Mouse (Mus musculus) liver, embryonic 14.5 days (tissue): ENCODE measurements at regions not wholly inside any gene's neighbourhood (a gene's known extent, or its start where the extent isn't known, plus 50 kb on each side); places are given as distances from the start of the nearest gene placed in this dataset.

Source experiments
- ATAC-seq: fragments of 200-750 bp; cut with Nextera tagmentation; 2 replicates; pipeline ENCODE4 v1.8.0; 2017; ENCODE audit warnings: moderate number of reproducible peaks, mild to moderate bottlenecking, moderate library complexity; ENCODE audit not compliant: insufficient read depth
- DNase-seq, 3 experiments: peaks; one replicate each; pipeline ENCODE4 v3.0.0-alpha.2; 2012 to 2013; ENCODE audit warnings: low read depth in 3 of 3, low spot score in 3 of 3
- H3K27ac ChIP-seq: fragments of 300-500 bp; sonication (generic); 2 replicates; pipeline ENCODE4 v1.5.1; 2014; ENCODE audit warnings: moderate library complexity, mild to moderate bottlenecking, control low read depth, inconsistent platforms
- H3K27me3 ChIP-seq: fragments of 300-500 bp; sonication (generic); 2 replicates; pipeline ENCODE4 v1.6.1; 2014; ENCODE audit warnings: mild to moderate bottlenecking, low read length, moderate library complexity; ENCODE audit not compliant: control insufficient read depth, insufficient read depth
- H3K36me3 ChIP-seq: fragments of 300-500 bp; sonication (generic); replicated peaks from 2 replicates; pipeline ENCODE4 v1.6.1; 2014; ENCODE audit warnings: low read depth; ENCODE audit not compliant: control insufficient read depth, insufficient read depth
- H3K4me1 ChIP-seq, 2 experiments: fragments of 200-500 bp in 1 of 2; fragments of 300-500 bp in 1 of 2; sonication (generic) in 1 of 2; replicated peaks; 2 replicates each; pipeline ENCODE4 v1.6.1; 2012 to 2014; ENCODE audit warnings: antibody characterized with exemption in 1 of 2, inconsistent platforms in 1 of 2, low read length in 1 of 2; ENCODE audit not compliant: control insufficient read depth in 2 of 2, insufficient read depth in 2 of 2
- H3K4me2 ChIP-seq: fragments of 300-500 bp; sonication (generic); 2 replicates; pipeline ENCODE4 v1.6.1; 2014; ENCODE audit warnings: low read depth, mild to moderate bottlenecking, control low read depth, moderate library complexity
- H3K4me3 ChIP-seq, 2 experiments: fragments of 200-500 bp in 1 of 2; fragments of 300-500 bp in 1 of 2; sonication (generic) in 1 of 2; 2 replicates each; pipeline ENCODE4 v1.5.1; 2012 to 2014; ENCODE audit warnings: low read depth in 2 of 2, low read length in 2 of 2, mild to moderate bottlenecking in 2 of 2, control low read depth in 1 of 2, inconsistent platforms in 1 of 2, moderate library complexity in 1 of 2; ENCODE audit not compliant: insufficient read depth in 1 of 2
- H3K9ac ChIP-seq: fragments of 300-500 bp; sonication (generic); replicated peaks from 2 replicates; pipeline ENCODE4 v1.6.1; 2014; ENCODE audit warnings: mild to moderate bottlenecking, control low read depth, moderate library complexity
- H3K9me3 ChIP-seq: fragments of 300-500 bp; sonication (generic); 2 replicates; pipeline ENCODE4 v1.6.1; 2016; ENCODE audit warnings: low read length, mixed read lengths; ENCODE audit not compliant: control insufficient read depth
- CTCF ChIP-seq: IDR thresholded peaks from 2 replicates; pipeline ENCODE4 v1.5.1; 2016; ENCODE audit warnings: antibody characterized with exemption, low read depth, control low read depth
- EP300 ChIP-seq: IDR thresholded peaks from 2 replicates; pipeline ENCODE4 v1.6.1; 2016; ENCODE audit warnings: antibody characterized with exemption, low read depth
- WGBS: fragments of 180-500 bp; shearing (Covaris S2); extraction: QIAGEN DNeasy Blood & Tissue Kit; methylation state at CpG from one replicate; pipeline ENCODE4 v1.1.7; 2014; ENCODE audit not compliant: insufficient replicate concordance; 5-methylcytosine and 5-hydroxymethylcytosine counted together

DNA sequence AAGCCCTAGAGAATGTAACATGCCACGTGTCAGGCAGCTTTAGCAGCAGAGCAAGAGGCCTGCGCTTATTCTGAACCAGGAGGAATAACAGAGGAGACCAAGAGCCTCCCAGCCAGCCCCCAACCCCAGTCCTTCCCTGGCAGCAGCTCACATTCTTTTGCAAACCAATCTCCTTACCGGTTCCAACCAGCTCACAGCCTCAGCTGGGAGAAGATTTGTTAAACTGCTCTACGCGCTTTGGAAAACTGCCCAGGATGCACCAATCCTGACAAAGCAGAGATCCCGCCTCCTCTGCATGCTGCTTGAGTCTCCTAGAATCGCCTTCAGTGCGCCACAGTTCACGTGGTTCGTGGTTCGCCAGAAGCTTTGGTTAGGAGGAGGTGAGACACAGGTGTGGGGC, 51.8 kb downstream of the Gm9376 start:
- H3K4me3 ChIP-seq = no peak overlapping the region
- no peak overlapping the region for H3K4me2 ChIP-seq
- H3K9ac ChIP-seq = no peak overlapping the region
- no peaks in the 10 kb centered on the region for H3K36me3 ChIP-seq
- H3K9me3 ChIP-seq = no peaks in the 10 kb centered on the region
- DNase-seq = no peak
- H3K27me3 ChIP-seq = peaks cover 15% of the 10 kb centered on the region
- TF ChIP-seq CTCF (no peak), EP300 (no peak)
- 43% methylated on average over 11 of the region's 11 CpGs for WGBS
- H3K4me1 ChIP-seq = no peaks in the 10 kb centered on the region
- no peak overlapping the region for H3K27ac ChIP-seq
- no peak for ATAC-seq

DNA sequence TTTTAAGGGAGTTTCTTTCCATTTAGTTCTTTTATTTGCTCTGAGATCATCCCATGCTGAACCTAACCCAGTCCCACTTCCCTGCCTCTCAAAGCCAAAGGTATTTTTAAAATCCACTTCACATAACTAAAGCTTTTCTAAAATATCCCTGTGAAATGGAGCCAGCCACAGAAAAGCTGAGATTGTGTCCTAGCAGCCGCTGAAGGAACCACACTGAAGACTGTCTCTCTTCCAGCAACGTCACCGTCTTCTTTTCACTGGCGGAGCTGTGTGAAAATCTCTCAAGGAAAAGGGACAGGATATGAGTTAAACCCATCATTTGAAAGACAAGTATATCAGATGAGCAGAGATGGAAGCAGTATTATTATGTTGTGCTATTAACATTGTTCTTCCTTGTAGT, 53.3 kb downstream of the Gm9376 start:
- Histone ChIP-seq H3K27me3 (peaks cover 15% of the 10 kb centered on the region), H3K4me1 (no peaks in the 10 kb centered on the region), H3K36me3 (no peaks in the 10 kb centered on the region), H3K4me2 (no peak overlapping the region), H3K4me3 (no peak overlapping the region), H3K9ac (no peak overlapping the region), H3K9me3 (no peaks in the 10 kb centered on the region), H3K27ac (no peak overlapping the region)
- no peak for TF ChIP-seq EP300
- WGBS = 62% methylated on average over 4 of the region's 4 CpGs
- ATAC-seq (no peak), DNase-seq (no peak)

DNA sequence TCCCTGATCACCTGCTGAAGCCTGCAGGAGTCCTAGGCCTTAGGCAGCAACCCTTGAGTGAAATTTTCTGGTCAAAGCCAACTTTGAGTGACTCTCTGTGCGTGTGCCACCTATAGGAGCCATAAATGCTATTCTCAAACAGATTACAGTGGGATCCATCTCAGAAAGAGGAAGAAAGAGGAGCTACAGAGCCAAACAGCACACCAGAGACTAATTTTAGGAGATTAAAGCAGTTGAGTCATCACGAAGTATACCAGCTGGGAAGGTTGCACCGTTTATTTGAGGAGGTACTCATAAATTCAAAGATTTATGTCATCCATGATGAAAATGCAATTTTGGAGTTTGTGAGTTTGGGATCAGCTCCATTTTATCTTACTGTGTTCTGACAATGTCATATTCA, 54.3 kb downstream of the Gm9376 start:
- H3K4me2 ChIP-seq = no peak overlapping the region
- H3K9me3 ChIP-seq = no peaks in the 10 kb centered on the region
- ATAC-seq (no peak), DNase-seq (no peak)
- 46% methylated on average over 3 of the region's 3 CpGs for WGBS
- H3K9ac ChIP-seq = no peak overlapping the region
- no peaks in the 10 kb centered on the region for H3K36me3 ChIP-seq
- no peak overlapping the region for H3K27ac ChIP-seq
- H3K4me3 ChIP-seq = no peak overlapping the region
- H3K27me3 ChIP-seq = peaks cover 15% of the 10 kb centered on the region
- no peaks in the 10 kb centered on the region for H3K4me1 ChIP-seq
- TF ChIP-seq CTCF (no peak), EP300 (no peak)

DNA sequence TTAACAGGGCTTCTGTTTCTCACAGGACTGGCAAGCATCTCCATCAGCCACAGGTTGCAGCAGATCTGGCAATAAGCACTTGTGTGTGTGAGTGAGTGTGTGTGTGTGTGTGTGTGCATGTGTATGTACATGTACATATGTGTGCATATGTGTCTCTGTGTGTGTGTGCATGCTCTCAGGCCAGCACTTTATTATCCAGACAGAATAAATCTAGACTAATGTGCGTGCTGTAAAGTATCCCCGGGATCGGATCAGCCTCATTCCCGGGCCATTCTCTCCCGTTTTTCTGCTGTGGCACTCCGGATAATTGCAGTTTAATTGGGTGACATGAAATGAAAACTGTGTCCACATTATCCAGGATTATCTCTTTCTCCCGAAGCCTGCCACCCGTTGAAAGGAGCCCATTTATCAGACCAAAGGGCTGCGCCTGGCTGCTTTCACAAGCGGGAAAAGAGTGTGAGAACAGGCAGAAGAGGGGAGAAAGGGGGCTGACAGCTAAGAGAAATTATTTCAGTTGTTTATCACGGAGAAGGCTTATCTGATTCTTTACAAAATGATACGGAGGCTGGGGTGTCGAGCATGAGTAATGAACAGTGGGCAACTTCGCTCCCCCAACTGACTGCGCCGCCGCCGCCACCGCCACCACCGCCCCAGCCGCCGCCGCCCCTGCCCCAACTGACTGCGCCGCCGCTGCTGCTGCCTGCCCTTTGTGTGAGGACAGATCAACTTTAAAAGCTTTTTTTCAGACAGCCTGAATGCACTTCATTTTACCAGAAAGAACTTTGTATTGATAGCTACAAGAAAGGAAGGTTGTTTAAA, 55.5 kb downstream of the Gm9376 start:
- 28% methylated on average over 26 of the region's 26 CpGs for WGBS
- no peak overlapping the region for H3K9ac ChIP-seq
- H3K4me2 ChIP-seq = no peak overlapping the region
- DNase-seq (no peak), ATAC-seq (no peak)
- no peaks in the 10 kb centered on the region for H3K4me1 ChIP-seq
- no peaks in the 10 kb centered on the region for H3K9me3 ChIP-seq
- no peak overlapping the region for H3K4me3 ChIP-seq
- H3K36me3 ChIP-seq = no peaks in the 10 kb centered on the region
- H3K27ac ChIP-seq = no peak overlapping the region
- peaks cover 15% of the 10 kb centered on the region for H3K27me3 ChIP-seq
- TF ChIP-seq EP300 (no peak), CTCF (no peak)

DNA sequence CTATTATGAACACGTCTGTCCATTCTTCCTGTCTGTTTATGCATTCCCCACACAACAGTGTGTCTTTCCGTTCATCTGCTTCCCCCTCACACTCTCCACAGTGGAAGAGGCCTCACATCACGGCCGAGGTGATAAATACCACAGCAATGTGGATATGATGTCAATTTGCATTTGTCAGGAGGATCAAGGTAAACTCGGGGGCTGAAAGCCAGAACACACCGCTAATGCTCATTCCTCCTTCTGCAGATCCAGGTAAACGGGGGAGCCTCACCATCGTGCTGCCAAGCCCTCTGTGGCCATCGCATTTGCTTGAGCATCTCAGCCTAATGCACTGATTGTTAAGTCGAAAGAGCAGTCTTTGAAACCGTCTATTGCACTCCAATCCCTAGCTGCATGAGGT, 56.1 kb downstream of the Gm9376 start:
- WGBS = 10% methylated on average over 11 of the region's 11 CpGs
- Histone ChIP-seq H3K4me2 (no peak overlapping the region), H3K27ac (no peak overlapping the region), H3K9me3 (no peaks in the 10 kb centered on the region), H3K36me3 (no peaks in the 10 kb centered on the region), H3K27me3 (peaks cover 15% of the 10 kb centered on the region), H3K4me3 (no peak overlapping the region), H3K9ac (no peak overlapping the region), H3K4me1 (no peaks in the 10 kb centered on the region)
- no peak for ATAC-seq
- DNase-seq = no peak
- TF ChIP-seq CTCF = no peak
- no peak for TF ChIP-seq EP300
